Mouse (Mus musculus) cerebellum, adult 2 months (tissue): ENCODE data around the gene Cfap58.

Experiments used
- CTCF ChIP-seq: fragments of 200-500 bp; IDR thresholded peaks from 2 replicates; pipeline ENCODE4 v1.5.1; 2011; ENCODE audit warnings: low read depth, mild to moderate bottlenecking, control low read depth, low read length, moderate library complexity, borderline replicate concordance; ENCODE audit not compliant: insufficient read depth
- POLR2A ChIP-seq: fragments of 200-500 bp; IDR thresholded peaks from 2 replicates; pipeline ENCODE4 v1.6.1; 2011; ENCODE audit warnings: low read length, control low read depth, borderline replicate concordance; ENCODE audit not compliant: insufficient read depth

- TF ChIP-seq CTCF (no peak), POLR2A (no peak)
Observed at GRCm38 (mm10) chr19:47900012-47900411, 37.5 kb upstream of the Cfap58 start.
